Mouse (Mus musculus) liver, postnatal 0 days (tissue): ENCODE measurements around the gene Olfr9. TPM values are rescaled to one million over a fixed set of nuclear protein-coding genes. Genes with fewer than 3 reads are reported as not detected.

Experiments used
- ATAC-seq: fragments of 200-750 bp; cut with Nextera tagmentation; 2 replicates; pipeline ENCODE4 v1.8.0; 2017; ENCODE audit warnings: mild to moderate bottlenecking, moderate library complexity
- DNase-seq: peaks from one replicate; pipeline ENCODE4 v3.0.0-alpha.2; 2016
- H3K27ac ChIP-seq: fragments of 300-500 bp; sonication (generic); 2 replicates; pipeline ENCODE4 v1.5.1; 2014; ENCODE audit warnings: antibody characterized with exemption, moderate library complexity, mild to moderate bottlenecking, low read depth
- H3K27me3 ChIP-seq: fragments of 300-500 bp; sonication (generic); 2 replicates; pipeline ENCODE4 v1.6.1; 2014; ENCODE audit warnings: low read length, control low read depth, mixed read lengths; ENCODE audit not compliant: insufficient read depth
- H3K36me3 ChIP-seq: fragments of 300-500 bp; sonication (generic); replicated peaks from 2 replicates; pipeline ENCODE4 v1.6.1; 2014; ENCODE audit warnings: mild to moderate bottlenecking, control low read depth, low read length, moderate library complexity, mixed read lengths; ENCODE audit not compliant: insufficient read depth
- H3K4me1 ChIP-seq: fragments of 300-500 bp; sonication (generic); 2 replicates; pipeline ENCODE4 v1.6.1; 2014; ENCODE audit warnings: antibody characterized with exemption, mild to moderate bottlenecking, control low read depth; ENCODE audit not compliant: insufficient read depth
- H3K4me2 ChIP-seq: fragments of 300-500 bp; sonication (generic); 2 replicates; pipeline ENCODE4 v1.6.1; 2014; ENCODE audit warnings: low read depth, mild to moderate bottlenecking, low read length, moderate library complexity, mixed read lengths
- H3K4me3 ChIP-seq: fragments of 300-500 bp; sonication (generic); 2 replicates; pipeline ENCODE4 v1.5.1; 2014; ENCODE audit warnings: low read depth, low read length
- H3K9ac ChIP-seq: fragments of 300-500 bp; sonication (generic); replicated peaks from 2 replicates; pipeline ENCODE4 v1.6.1; 2014; ENCODE audit warnings: mild to moderate bottlenecking, moderate library complexity
- H3K9me3 ChIP-seq: fragments of 300-500 bp; sonication (generic); 2 replicates; pipeline ENCODE4 v1.6.1; 2016; ENCODE audit warnings: mild to moderate bottlenecking, control low read depth, low read length, mixed read lengths
- CTCF ChIP-seq: sonication (generic); IDR thresholded peaks from 2 replicates; pipeline ENCODE4 v1.5.1; 2016; ENCODE audit warnings: antibody characterized with exemption, low read depth
- EP300 ChIP-seq: IDR thresholded peaks from 2 replicates; pipeline ENCODE4 v1.6.1; 2016; ENCODE audit warnings: antibody characterized with exemption, low read depth, mild to moderate bottlenecking
- WGBS: fragments of 180-500 bp; shearing (Covaris S2); extraction: QIAGEN DNeasy Blood & Tissue Kit; methylation state at CpG from one replicate; pipeline ENCODE4 v1.1.7; 2014; ENCODE audit not compliant: insufficient replicate concordance; 5-methylcytosine and 5-hydroxymethylcytosine counted together
- polyA plus RNA-seq: library from polyadenylated mRNA; unstranded; fragments of >200 nt; fragmentation: Nextera tagmentation; extraction: Ambion mirVana; gene quantifications from 2 replicates; pipeline ENCODE4 v1.2.1, GENCODE M21; 2015

Olfr9 gene
- polyA plus RNA-seq, 1 experiment from 2014 or later = not detected

DNA sequence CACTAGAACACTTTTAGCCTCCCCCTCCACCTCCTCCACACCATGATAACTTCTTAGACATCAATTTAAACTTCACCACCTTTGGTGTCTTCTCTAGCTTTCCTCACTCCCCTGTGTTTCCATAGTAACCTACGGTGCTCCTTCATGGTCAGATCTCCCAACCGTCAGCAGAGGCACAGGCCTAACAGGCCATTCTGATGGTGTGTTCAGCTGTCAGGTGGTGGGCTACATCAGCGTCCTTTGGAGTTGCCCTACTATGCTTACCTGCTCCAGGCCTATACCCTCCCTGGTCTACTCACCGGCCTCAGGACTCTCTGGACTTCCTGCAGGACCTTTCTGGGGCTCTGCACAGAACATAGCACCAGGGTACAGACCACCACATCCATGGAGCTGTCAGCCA lies 29.1 kb upstream of the Olfr9 start:
- Histone ChIP-seq H3K27me3 (peaks cover 10% of the 10 kb centered on the region), H3K4me3 (no peak overlapping the region), H3K4me2 (no peak overlapping the region), H3K36me3 (no peaks in the 10 kb centered on the region), H3K27ac (no peak overlapping the region), H3K4me1 (peaks cover 6% of the 10 kb centered on the region), H3K9me3 (no peaks in the 10 kb centered on the region), H3K9ac (no peak overlapping the region)
- no peak for TF ChIP-seq CTCF
- no peak for TF ChIP-seq EP300
- 79% methylated on average over 4 of the region's 4 CpGs for WGBS
- ATAC-seq = no peak
- no peak for DNase-seq

DNA sequence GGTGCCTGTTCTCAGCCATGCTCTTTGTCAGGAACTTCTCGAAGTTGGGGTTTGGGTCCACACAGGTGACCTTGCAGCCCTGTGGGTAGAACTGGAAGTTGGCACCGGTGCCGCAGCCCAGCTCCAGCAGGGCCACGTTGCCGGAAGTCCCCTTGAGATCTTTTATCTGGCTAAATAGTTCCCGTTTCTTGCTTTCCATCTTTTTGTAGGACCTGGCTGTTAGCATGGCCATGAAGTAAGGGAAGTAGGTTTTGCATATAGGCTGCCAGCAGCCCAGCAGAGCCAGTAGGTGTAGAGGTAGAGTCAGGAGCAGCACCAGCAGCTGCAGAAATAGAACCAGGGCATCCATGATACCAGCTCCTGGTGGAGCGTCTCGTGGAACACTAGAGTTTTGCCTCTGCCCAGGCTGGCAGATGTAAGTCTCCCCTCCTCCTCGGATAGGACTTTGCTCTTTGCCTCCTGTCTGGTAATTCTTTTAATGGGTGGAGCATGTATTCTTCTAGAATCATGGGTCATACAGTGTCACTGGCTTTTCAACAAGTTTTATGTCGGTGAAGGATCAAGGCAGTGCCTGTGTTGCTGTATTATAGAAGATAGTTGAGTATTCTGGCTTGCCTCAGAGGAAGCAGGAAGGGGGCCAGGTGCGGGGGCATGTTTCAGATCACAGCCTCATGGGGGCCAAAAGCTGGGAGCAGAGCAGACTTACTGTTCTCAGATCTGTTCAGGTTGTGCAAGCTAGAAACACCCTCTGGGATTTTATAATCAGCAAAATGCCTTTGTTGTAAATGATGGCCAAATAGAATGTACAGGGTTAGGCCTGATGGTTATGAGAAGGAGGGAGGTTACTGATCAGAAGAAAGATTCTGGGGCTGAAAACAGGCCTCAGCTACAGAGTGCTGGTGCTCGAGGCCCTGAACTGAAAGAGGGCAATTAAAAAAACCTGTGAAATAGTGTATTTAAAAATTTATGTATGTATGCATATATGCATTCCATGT lies 28.3 kb upstream of the Olfr9 start, which contains the start of gene Mettl7b:
Gene Mettl7b (minus strand): TSS at position 399 of the 995 bp plus-strand sequence.
- DNase-seq (no peak), ATAC-seq (no peak)
- H3K4me1 ChIP-seq = peaks cover 11% of the 10 kb centered on the region
- H3K27ac ChIP-seq = no peak within 1 kb of the TSS
- 57% methylated on average over 12 of the region's 12 CpGs for WGBS
- H3K9ac ChIP-seq = no peak within 1 kb of the TSS
- H3K4me2 ChIP-seq = 0 out of 2 replicates have a peak within 1 kb of the TSS, but pooled peaks have one; percentile 6
- H3K27me3 ChIP-seq = peaks cover 10% of the 10 kb centered on the region
- TF ChIP-seq EP300 (no peak), CTCF (no peak)
- H3K4me3 ChIP-seq = no peak within 1 kb of the TSS
- no peaks in the 10 kb centered on the region for H3K36me3 ChIP-seq
- H3K9me3 ChIP-seq = no peaks in the 10 kb centered on the region

DNA sequence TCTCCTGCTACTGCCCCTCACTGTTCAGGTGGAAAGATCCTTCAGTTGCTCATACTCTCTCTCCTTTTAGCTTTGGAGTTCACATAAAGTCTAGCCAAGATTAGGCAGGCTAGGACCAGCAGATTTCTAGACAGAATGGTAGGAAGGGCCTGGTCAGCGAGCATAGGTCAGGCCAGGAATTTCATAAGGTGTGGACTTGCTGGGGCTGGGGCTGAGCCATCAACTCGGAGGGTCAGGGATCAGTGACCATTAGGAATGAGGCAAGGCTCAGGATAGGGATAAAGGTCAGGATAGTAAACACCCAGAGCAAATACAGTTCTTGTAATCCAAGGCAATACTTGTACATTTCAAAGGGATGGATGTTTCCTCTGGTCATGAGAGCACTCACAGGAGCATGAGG lies 24.3 kb upstream of the Olfr9 start:
- Histone ChIP-seq H3K4me3 (no peak overlapping the region), H3K9me3 (no peaks in the 10 kb centered on the region), H3K27me3 (no peaks in the 10 kb centered on the region), H3K36me3 (no peaks in the 10 kb centered on the region), H3K9ac (no peak overlapping the region), H3K27ac (peak overlapping the region; percentile 85), H3K4me1 (peaks cover 18% of the 10 kb centered on the region), H3K4me2 (no peak overlapping the region)
- TF ChIP-seq EP300 = no peak; the same call in 1 of the 2 replicates
- no peak for TF ChIP-seq CTCF
- WGBS = 43% methylated on average over 2 of the region's 2 CpGs
- ATAC-seq (peak; percentile 95), DNase-seq (peak; percentile 48)

DNA sequence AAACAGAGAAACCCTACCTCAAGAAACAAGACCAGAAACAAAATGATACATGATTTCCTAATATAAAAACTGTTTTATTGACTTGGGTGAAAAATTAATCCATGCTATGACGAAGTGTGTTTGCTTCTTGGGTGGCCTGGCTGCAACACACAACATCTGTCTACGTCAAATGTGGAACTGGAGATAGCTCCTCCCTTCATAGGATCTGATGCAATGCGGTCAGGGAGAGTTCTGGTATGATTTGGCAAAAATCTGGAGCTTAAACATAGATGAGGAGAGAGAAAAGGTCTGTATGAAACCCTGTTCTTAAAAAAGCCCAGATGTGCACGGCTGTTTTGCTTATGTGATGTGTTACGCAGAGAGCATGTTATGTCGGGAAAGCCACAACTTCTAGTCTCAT lies 23.4 kb upstream of the Olfr9 start:
- Histone ChIP-seq H3K9ac (no peak overlapping the region), H3K36me3 (no peaks in the 10 kb centered on the region), H3K27ac (peak overlapping the region; percentile 85), H3K4me3 (no peak overlapping the region), H3K4me1 (peaks cover 17% of the 10 kb centered on the region), H3K9me3 (no peaks in the 10 kb centered on the region), H3K27me3 (peaks cover 5% of the 10 kb centered on the region; the same call in 1 of the 2 replicates), H3K4me2 (no peak overlapping the region)
- ATAC-seq (peak; percentile 64), DNase-seq (no peak)
- WGBS = 44% methylated on average over 6 of the region's 6 CpGs
- TF ChIP-seq EP300 = 0 out of 2 replicates have a peak, but pooled peaks have one; percentile 36
- TF ChIP-seq CTCF = no peak

DNA sequence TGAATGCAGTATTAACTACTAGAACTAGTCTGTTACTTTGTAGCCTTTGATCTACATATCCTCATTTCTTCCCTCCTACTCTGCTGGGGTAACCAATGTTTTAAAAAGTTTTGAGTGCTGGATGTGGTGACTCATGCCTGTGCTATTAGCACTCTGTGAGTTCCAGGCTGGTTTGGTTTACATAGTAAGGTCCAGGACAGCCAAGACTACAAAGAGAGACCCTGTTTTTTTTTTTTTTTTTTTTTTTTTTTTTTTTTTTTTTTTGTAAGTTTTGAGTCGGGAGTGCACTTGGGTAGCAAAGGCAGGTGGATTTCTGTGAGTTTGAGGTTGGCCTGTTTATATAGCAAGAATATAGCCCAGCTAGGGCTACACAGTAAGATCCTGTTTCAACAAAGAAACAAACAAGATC lies 20.9 kb upstream of the Olfr9 start:
- H3K4me1 ChIP-seq = peaks cover 12% of the 10 kb centered on the region; the same call in 1 of the 2 replicates
- WGBS = 27% methylated on average over 1 of the region's 1 CpGs

DNA sequence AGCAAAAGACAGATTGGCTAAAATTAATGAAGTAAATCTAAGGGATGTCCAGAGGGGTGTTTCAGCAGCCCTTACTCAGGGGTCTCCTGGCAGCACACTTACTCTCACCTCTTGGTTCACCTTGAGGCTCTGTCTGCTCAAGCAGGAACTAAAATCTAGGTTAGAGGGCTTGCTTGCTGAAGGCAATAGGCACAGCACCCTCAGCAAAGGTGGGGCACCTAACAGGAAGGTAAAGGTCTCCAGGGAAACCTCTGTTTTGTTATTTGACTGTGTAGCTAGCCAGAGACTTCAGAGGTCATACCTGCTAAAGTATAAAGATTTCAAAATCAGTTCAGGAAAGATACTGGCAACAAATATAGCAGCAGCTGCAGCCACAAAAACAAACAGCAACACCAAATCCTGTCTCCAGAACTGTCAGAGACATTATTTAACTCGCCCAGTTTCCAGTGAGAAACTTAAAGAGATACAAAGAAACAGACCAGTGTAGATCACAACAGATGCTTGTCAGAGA lies 18.4 kb upstream of the Olfr9 start:
- H3K9ac ChIP-seq = no peak overlapping the region
- H3K4me1 ChIP-seq = 0 out of 2 replicates have a peak, but pooled peaks cover 8% of the 10 kb centered on the region
- 27% methylated on average over 1 of the region's 1 CpGs for WGBS
- H3K36me3 ChIP-seq = no peaks in the 10 kb centered on the region
- no peak overlapping the region for H3K4me3 ChIP-seq
- ATAC-seq = no peak
- TF ChIP-seq CTCF (no peak), EP300 (no peak)
- H3K9me3 ChIP-seq = no peaks in the 10 kb centered on the region
- no peak for DNase-seq
- no peak overlapping the region for H3K27ac ChIP-seq
- H3K27me3 ChIP-seq = peaks cover 5% of the 10 kb centered on the region
- no peak overlapping the region for H3K4me2 ChIP-seq

More for the DNA sequence above, 20.9 kb upstream of the Olfr9 start:
- H3K9me3 ChIP-seq = no peaks in the 10 kb centered on the region
- H3K36me3 ChIP-seq = no peaks in the 10 kb centered on the region
- H3K4me2 ChIP-seq = no peak overlapping the region
- H3K27me3 ChIP-seq = peaks cover 5% of the 10 kb centered on the region; the same call in 1 of the 2 replicates
- H3K9ac ChIP-seq = no peak overlapping the region
- ATAC-seq = no peak
- H3K27ac ChIP-seq = no peak overlapping the region
- H3K4me3 ChIP-seq = no peak overlapping the region
- DNase-seq = no peak
- TF ChIP-seq CTCF = no peak
- TF ChIP-seq EP300 = no peak
